Mouse (Mus musculus): ENCODE results near the gene Cux2. TPM values are rescaled to one million over a fixed set of nuclear protein-coding genes. Genes with fewer than 3 reads are reported as not detected.

Cux2 gene
- total RNA-seq, 2 experiments from 2014 or later: 0.22 to 0.25 TPM

Other genes with a start within 250 kb of the Cux2 start
- 82.9 and 83.8 TPM in 2 replicates for gene Sh2b3, start 212.5 kb downstream of the Cux2 start, total RNA-seq (2015)
- 46.3 and 55.6 TPM in 2 replicates for gene Sh2b3, start 212.5 kb downstream of the Cux2 start, total RNA-seq (2017)
- 0.78 and 1.2 TPM in 2 replicates for gene Pheta1, start 201.1 kb downstream of the Cux2 start, total RNA-seq (2015)
- 0.69 and 1.8 TPM in 2 replicates for gene Pheta1, start 201.1 kb downstream of the Cux2 start, total RNA-seq (2017)
- gene Myl2, start 50.8 kb upstream of the Cux2 start, total RNA-seq (2015): 0.85 and 1.1 TPM in 2 replicates
- gene Myl2, start 50.8 kb upstream of the Cux2 start, total RNA-seq (2017): 3.4 and 6.4 TPM in 2 replicates
- gene Ccdc63, start 90.7 kb upstream of the Cux2 start, total RNA-seq (2015): 1.1 and 1.8 TPM in 2 replicates
- gene Ccdc63, start 90.7 kb upstream of the Cux2 start, total RNA-seq (2017): 1.3 and 3.5 TPM in 2 replicates
- gene Ppp1cc, start 108.2 kb upstream of the Cux2 start, total RNA-seq (2015): 354 and 364 TPM in 2 replicates
- gene Ppp1cc, start 108.2 kb upstream of the Cux2 start, total RNA-seq (2017): 189 and 193 TPM in 2 replicates
- 44.4 and 45.1 TPM in 2 replicates for gene Hvcn1, start 156.7 kb upstream of the Cux2 start, total RNA-seq (2015)
- gene Hvcn1, start 156.7 kb upstream of the Cux2 start, total RNA-seq (2017): 51.2 and 59.3 TPM in 2 replicates
- 3.2 and 4.3 TPM in 2 replicates for gene Tctn1, start 214.4 kb upstream of the Cux2 start, total RNA-seq (2015)
- 3.5 and 6.5 TPM in 2 replicates for gene Tctn1, start 214.4 kb upstream of the Cux2 start, total RNA-seq (2017)
- 18.6 and 18.8 TPM in 2 replicates for gene Pptc7, start 234.3 kb upstream of the Cux2 start, total RNA-seq (2015)
- 19.9 and 22.0 TPM in 2 replicates for gene Pptc7, start 234.3 kb upstream of the Cux2 start, total RNA-seq (2017)